Mouse (Mus musculus) kidney, adult 2 months (tissue): ENCODE measurements around the gene Dctn2. TPM values are rescaled to one million over a fixed set of nuclear protein-coding genes. Genes with fewer than 3 reads are reported as not detected.
"Not testable (repeated sequence)": the region's sequence is repeated elsewhere in the genome, so short reads cannot be mapped to it uniquely, and the experiment has no call there.

ENCODE experiments used
- DNase-seq: peaks from one replicate; pipeline ENCODE4 v3.0.0; 2021
- H3K27ac ChIP-seq: fragments of 200-500 bp; 2 replicates; pipeline ENCODE4 v1.5.1; 2012; ENCODE audit warnings: low read depth, low read length, control low read depth, inconsistent platforms; ENCODE audit not compliant: insufficient read depth
- H3K27me3 ChIP-seq: fragments of 200-500 bp; replicated peaks from 2 replicates; pipeline ENCODE4 v1.6.1; 2012; ENCODE audit warnings: mild to moderate bottlenecking, moderate library complexity, low read length, inconsistent platforms; ENCODE audit not compliant: control insufficient read depth, insufficient read depth
- H3K36me3 ChIP-seq: fragments of 200-500 bp; 2 replicates; pipeline ENCODE4 v1.6.1; 2012; ENCODE audit warnings: mild to moderate bottlenecking, moderate library complexity, low read length, inconsistent platforms; ENCODE audit not compliant: control insufficient read depth, insufficient read depth
- H3K4me1 ChIP-seq: fragments of 200-500 bp; 2 replicates; pipeline ENCODE4 v1.6.1; 2011; ENCODE audit warnings: low read length; ENCODE audit not compliant: control insufficient read depth, insufficient read depth
- H3K4me3 ChIP-seq: fragments of 200-500 bp; 2 replicates; pipeline ENCODE4 v1.5.1; 2011; ENCODE audit warnings: mild to moderate bottlenecking, low read depth, low read length, control low read depth; ENCODE audit not compliant: insufficient read depth
- CTCF ChIP-seq: fragments of 200-500 bp; conservative IDR thresholded peaks from 2 replicates; pipeline ENCODE4 v1.5.1; 2011; ENCODE audit warnings: low read depth, mild to moderate bottlenecking, control low read depth, low read length, moderate library complexity, mixed read lengths; ENCODE audit not compliant: insufficient read depth, insufficient read length
- POLR2A ChIP-seq: fragments of 200-500 bp; IDR thresholded peaks from one replicate; pipeline ENCODE4 v1.6.1; 2011; ENCODE audit warnings: low read depth, low read length, control low read depth
- WGBS: fragments of 180-500 bp; shearing (Covaris S2); methylation state at CpG from one replicate; pipeline ENCODE4 v1.1.7; 2018; 5-methylcytosine and 5-hydroxymethylcytosine counted together
- polyA plus RNA-seq: library from polyadenylated mRNA; depleted of rRNA; stranded (reverse); fragments of >200 nt; gene quantifications from 2 replicates; pipeline ENCODE4 v1.2.3, GENCODE M21; 2012

Gene Dctn2
- polyA plus RNA-seq, 1 experiment: 181 TPM

DNA sequence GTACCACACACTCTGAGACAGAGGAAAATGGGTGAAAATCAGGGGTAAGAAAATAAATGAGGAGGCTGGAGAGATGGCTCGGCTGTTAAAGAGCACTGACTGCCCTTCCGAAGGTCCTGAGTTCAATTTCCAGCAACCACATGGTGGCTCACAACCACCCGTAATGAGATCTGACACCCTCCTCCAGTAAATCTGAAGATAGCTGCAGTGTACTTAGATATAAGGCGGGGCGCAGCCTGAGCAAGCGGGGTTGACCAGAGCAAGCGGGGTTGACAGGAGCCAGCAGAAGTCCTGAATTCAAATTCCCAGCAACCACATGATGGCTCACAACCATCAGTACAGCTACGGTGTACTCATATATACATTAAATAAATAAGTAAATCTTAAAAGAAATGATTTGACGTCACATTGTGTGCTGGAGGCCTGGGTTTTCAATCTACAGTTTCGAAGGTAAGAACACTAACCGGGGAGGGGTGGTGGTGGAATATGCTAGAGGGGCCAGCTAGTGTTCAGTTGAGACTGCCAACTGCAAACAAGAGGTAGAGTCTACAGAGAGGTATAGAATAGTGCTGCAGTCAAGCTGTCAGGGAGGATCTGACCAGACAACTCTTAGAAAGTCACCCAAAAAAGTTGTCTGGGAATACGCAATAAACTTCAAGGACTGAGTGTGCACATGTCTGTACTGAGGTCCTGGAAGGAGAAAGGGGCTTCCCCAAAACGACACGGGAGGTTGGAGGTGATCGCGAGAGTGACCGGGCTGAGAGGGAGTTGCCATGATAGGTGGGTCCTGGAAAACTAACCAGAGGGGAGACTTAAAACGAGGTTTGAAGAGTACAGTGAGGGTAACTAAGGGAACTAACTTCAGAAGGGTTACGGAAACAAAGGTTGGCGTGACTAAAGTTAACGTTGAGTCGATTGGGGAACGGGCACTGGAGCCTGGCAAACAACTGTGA is 44.6 kb downstream of the Dctn2 start:
- Histone ChIP-seq H3K4me1 (no peaks in the 10 kb centered on the region), H3K27me3 (no peaks in the 10 kb centered on the region), H3K27ac (no peak overlapping the region), H3K4me3 (peak overlapping the region; percentile 69), H3K36me3 (peaks cover 1% of the 10 kb centered on the region; the same call in 1 of the 2 replicates)
- WGBS: 32% methylated on average over 23 of the region's 23 CpGs
- no peak for DNase-seq
- TF ChIP-seq POLR2A (no peak), CTCF (no peak)

DNA sequence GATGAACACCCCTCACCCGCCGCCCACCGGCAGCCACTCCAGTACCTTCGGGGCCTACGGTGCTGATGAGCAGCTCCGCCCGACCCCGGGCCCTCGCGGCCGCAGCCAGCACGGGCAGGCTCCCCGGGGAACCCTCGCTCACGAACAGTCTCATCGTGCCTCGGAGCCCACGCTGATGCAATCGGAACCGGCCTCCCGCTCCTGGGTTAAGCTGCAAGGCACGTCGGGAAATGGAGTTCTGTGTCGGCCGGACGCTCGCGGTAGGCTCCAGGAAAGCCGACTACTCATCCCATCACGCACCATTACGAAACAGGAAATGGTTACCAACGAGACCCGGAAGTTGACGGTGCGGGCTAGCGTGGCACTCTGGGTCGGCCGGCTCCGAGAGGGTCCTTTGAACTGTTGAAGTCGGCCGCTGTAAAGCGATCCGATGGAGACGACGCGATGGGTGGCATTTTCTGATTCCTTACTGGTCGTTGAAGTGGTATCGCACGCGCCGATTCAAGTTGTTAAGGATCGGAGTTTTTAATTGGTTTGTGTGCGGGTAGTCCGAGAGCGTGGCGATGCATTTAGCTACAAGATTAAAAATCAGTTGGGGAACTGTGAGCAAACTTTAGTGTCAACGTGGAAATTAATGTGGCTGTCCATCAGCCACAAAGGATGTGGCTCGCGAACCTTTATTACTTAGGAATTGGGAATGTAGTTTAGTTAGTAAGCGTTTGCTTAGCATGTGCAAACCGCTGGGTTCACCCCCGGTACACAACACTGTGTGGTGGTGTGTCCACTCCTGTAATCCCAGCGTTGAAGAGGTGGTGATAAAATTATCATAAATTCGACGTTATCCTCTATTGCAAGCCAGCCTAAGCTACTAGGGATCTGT is 45.5 kb downstream of the Dctn2 start, which contains the start of gene Mars:
Mars (minus strand) TSS at position 311 of the 880 bp plus-strand sequence.
- Histone ChIP-seq H3K27ac (peak within 1 kb of the TSS; percentile 76), H3K36me3 (peaks cover 1% of the 10 kb centered on the region; the same call in 1 of the 2 replicates), H3K4me3 (peak within 1 kb of the TSS; percentile 79), H3K4me1 (no peaks in the 10 kb centered on the region), H3K27me3 (no peaks in the 10 kb centered on the region)
- WGBS: under 1% methylated on average over 65 of the region's 65 CpGs
- TF ChIP-seq POLR2A (peak; percentile 29), CTCF (no peak)
- peak; percentile 98 for DNase-seq

DNA sequence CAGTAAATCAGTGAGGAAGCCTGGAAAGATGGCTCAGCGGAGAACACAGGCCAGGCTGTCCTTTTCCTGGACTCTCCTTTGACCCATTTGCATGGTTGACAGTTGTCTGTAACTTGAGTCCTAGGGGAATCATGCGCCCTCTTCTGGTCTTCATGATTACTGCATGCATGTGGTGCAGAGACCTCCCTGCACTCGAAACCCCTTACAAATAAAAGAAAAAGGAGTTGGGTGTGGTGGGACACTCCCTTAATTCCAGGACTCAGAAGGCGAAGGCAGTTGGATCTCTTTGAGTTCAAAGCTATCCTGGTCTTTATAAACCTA is 46.1 kb downstream of the Dctn2 start:
- Histone ChIP-seq H3K27me3 (no peaks in the 10 kb centered on the region), H3K4me1 (no peaks in the 10 kb centered on the region), H3K36me3 (peaks cover 1% of the 10 kb centered on the region; the same call in 1 of the 2 replicates), H3K4me3 (peak overlapping the region; percentile 79), H3K27ac (peak overlapping the region; percentile 76)
- DNase-seq: peak; percentile 89
- TF ChIP-seq POLR2A (no peak), CTCF (peak; percentile 83)
- 0% methylated on average over 4 of the region's 4 CpGs for WGBS

DNA sequence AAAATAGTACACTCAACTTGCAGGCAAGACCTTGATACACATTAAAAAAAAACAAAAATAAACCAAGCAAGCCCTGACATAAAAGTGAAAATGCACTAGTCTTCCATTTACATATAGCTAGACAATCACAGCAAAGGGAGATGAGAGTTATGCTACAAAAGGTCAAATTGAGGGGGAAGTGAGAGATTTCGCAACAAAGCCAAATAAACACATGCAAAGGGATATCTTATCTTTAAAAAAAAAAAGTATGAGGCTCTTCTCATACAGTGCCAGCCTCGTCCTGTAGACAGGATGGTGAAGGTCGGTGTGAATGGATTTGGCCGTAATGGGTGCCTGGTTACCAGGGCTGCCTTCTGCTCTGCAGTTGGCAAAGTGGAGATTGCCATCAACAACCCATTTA is 46.7 kb downstream of the Dctn2 start:
- WGBS: 74% methylated on average over 4 of the region's 4 CpGs
- Histone ChIP-seq H3K36me3 (peaks cover 1% of the 10 kb centered on the region; the same call in 1 of the 2 replicates), H3K27ac (no peak overlapping the region), H3K4me1 (no peaks in the 10 kb centered on the region), H3K4me3 (no peak overlapping the region), H3K27me3 (no peaks in the 10 kb centered on the region)
- TF ChIP-seq POLR2A: no peak
- no peak for DNase-seq

DNA sequence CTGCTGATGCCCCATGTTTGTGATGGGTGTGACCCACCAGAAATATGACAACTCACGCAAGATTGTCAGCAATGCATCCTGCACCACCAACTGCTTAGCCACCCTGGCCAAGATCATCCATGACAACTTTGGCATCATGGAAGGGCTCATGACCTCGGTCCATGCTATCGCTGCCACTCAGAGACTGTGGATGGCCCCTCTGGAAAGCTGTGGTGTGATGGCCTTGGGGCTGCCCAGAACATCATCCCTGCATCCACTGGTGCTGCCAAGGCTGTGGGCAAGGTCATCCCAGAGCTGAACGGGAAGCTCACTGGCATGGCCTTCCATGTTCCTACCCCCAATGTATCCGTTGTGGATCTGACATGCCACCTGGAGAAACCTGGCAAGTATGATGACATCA is 47.3 kb downstream of the Dctn2 start:
- WGBS: 92% methylated on average over 5 of the region's 5 CpGs
- not testable (repeated sequence) for H3K27ac ChIP-seq, DNase-seq, H3K4me3 ChIP-seq, H3K4me1 ChIP-seq, H3K36me3 ChIP-seq, H3K27me3 ChIP-seq

DNA sequence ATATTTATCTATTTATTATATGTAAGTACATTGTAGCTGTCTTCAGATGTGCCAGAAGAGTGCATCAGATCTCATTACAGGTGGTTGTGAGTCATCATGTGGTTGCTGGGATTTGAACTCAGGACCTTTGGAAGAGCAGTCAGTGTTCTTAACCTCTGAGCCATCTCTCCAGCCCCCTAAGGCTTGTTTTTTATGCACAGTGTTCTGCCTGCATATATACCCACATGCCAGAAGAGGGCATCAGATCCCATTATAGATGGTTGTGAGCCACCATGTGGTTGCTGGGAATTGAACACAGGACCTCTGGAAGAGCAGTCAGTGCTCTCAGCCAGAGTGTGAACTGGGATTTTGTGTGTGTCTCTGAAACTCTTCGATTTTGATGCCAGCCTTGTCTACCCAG is 48.8 kb downstream of the Dctn2 start:
- H3K27ac ChIP-seq, H3K4me1 ChIP-seq, H3K4me3 ChIP-seq, H3K36me3 ChIP-seq, H3K27me3 ChIP-seq, DNase-seq: not testable (repeated sequence)
- 77% methylated on average over 1 of the region's 1 CpGs for WGBS

DNA sequence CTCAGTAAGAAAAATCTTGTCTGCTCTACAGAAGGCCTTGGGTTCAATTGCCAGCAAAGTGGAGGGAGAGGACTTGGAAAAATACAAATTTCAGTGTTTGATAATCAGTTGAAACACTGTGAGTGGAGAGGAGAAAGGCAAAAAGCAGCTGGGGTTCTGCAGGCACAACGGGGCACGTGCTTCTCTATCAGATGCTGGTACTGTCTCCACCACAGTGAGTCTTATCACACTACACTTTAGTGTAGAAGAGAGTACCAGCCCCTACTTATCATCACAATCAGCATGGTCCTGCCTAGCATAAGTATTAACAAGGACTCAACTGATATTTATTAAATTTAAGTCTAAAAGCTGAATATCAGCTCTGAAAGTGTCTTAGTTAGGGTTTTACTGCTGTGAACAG is 51.1 kb downstream of the Dctn2 start:
- TF ChIP-seq POLR2A (no peak), CTCF (no peak)
- H3K36me3 ChIP-seq: no peaks in the 10 kb centered on the region
- H3K4me1 ChIP-seq: no peaks in the 10 kb centered on the region
- 96% methylated on average over 2 of the region's 2 CpGs for WGBS
- H3K27me3 ChIP-seq: no peaks in the 10 kb centered on the region
- no peak for DNase-seq
- no peak overlapping the region for H3K27ac ChIP-seq
- H3K4me3 ChIP-seq: no peak overlapping the region
